Mouse (Mus musculus) kidney, embryonic 14.5 days (tissue): ENCODE measurements around the gene Ak5. TPM values are rescaled to one million over a fixed set of nuclear protein-coding genes. Genes with fewer than 3 reads are reported as not detected.

ENCODE experiments used
- ATAC-seq: fragments of 200-750 bp; cut with Nextera tagmentation; 2 replicates; pipeline ENCODE4 v1.8.0; 2017; ENCODE audit warnings: moderate number of reproducible peaks, mild to moderate bottlenecking, moderate TSS enrichment, moderate library complexity; ENCODE audit not compliant: low FRiP score, low TSS enrichment
- H3K27ac ChIP-seq: fragments of 300-500 bp; sonication (generic); 2 replicates; pipeline ENCODE4 v1.5.1; 2014; ENCODE audit warnings: low read depth, mild to moderate bottlenecking, low read length, moderate library complexity, mixed read lengths
- H3K27me3 ChIP-seq: fragments of 300-500 bp; sonication (generic); 2 replicates; pipeline ENCODE4 v1.6.1; 2014; ENCODE audit warnings: mild to moderate bottlenecking, low read length; ENCODE audit not compliant: control insufficient read depth, insufficient read depth
- H3K36me3 ChIP-seq: fragments of 300-500 bp; sonication (generic); 2 replicates; pipeline ENCODE4 v1.6.1; 2014; ENCODE audit warnings: low read length, mixed read lengths; ENCODE audit not compliant: control insufficient read depth, insufficient read depth
- H3K4me1 ChIP-seq: fragments of 300-500 bp; sonication (generic); 2 replicates; pipeline ENCODE4 v1.6.1; 2014; ENCODE audit warnings: low read length, mixed read lengths; ENCODE audit not compliant: control insufficient read depth, insufficient read depth
- H3K4me2 ChIP-seq: fragments of 300-500 bp; sonication (generic); replicated peaks from 2 replicates; pipeline ENCODE4 v1.6.1; 2014; ENCODE audit warnings: low read depth, mild to moderate bottlenecking, low read length
- H3K4me3 ChIP-seq: fragments of 300-500 bp; sonication (generic); 2 replicates; pipeline ENCODE4 v1.5.1; 2014; ENCODE audit warnings: mild to moderate bottlenecking, low read length
- H3K9ac ChIP-seq: fragments of 300-500 bp; sonication (generic); 2 replicates; pipeline ENCODE4 v1.6.1; 2014; ENCODE audit warnings: low read depth, mild to moderate bottlenecking, low read length, moderate library complexity
- H3K9me3 ChIP-seq: fragments of 300-500 bp; sonication (generic); 2 replicates; pipeline ENCODE4 v1.6.1; 2016; ENCODE audit warnings: low read length; ENCODE audit not compliant: control insufficient read depth
- WGBS: fragments of 180-500 bp; shearing (Covaris S2); extraction: QIAGEN DNeasy Blood & Tissue Kit; methylation state at CpG from one replicate; pipeline ENCODE4 v1.1.7; 2014; 5-methylcytosine and 5-hydroxymethylcytosine counted together
- polyA plus RNA-seq: library from polyadenylated mRNA; unstranded; fragments of >200 nt; fragmentation: Nextera tagmentation; extraction: Ambion mirVana; gene quantifications from 2 replicates; pipeline ENCODE4 v1.2.1, GENCODE M21; 2014

Ak5 gene
- polyA plus RNA-seq, 1 experiment from 2014 or later = 2.1 TPM

GRCm38 (mm10) chr3:152507900-152508299, 160.3 kb downstream of the Ak5 start:
- H3K27ac ChIP-seq = no peak overlapping the region
- H3K9ac ChIP-seq = no peak overlapping the region
- no peaks in the 10 kb centered on the region for H3K36me3 ChIP-seq
- 75% methylated on average over 8 of the region's 8 CpGs for WGBS
- no peak overlapping the region for H3K4me3 ChIP-seq
- H3K9me3 ChIP-seq = no peaks in the 10 kb centered on the region
- no peaks in the 10 kb centered on the region for H3K27me3 ChIP-seq
- no peaks in the 10 kb centered on the region for H3K4me1 ChIP-seq
- no peak overlapping the region for H3K4me2 ChIP-seq
- no peak for ATAC-seq

- Histone ChIP-seq H3K36me3 (no peaks in the 10 kb centered on the region), H3K4me2 (no peak overlapping the region), H3K27ac (no peak overlapping the region), H3K9me3 (no peaks in the 10 kb centered on the region), H3K9ac (no peak overlapping the region), H3K4me3 (no peak overlapping the region), H3K27me3 (no peaks in the 10 kb centered on the region), H3K4me1 (peaks cover 7% of the 10 kb centered on the region; the same call in 1 of the 2 replicates)
- no peak for ATAC-seq
- 89% methylated on average over 2 of the region's 2 CpGs for WGBS
Measured at GRCm38 (mm10) chr3:152498968-152499696, 169.0 kb downstream of the Ak5 start.

GRCm38 (mm10) chr3:152497842-152498241, 170.3 kb downstream of the Ak5 start:
- 82% methylated on average over 2 of the region's 2 CpGs for WGBS
- H3K9ac ChIP-seq = no peak overlapping the region
- H3K4me3 ChIP-seq = no peak overlapping the region
- no peaks in the 10 kb centered on the region for H3K27me3 ChIP-seq
- H3K4me2 ChIP-seq = no peak overlapping the region
- H3K9me3 ChIP-seq = no peaks in the 10 kb centered on the region
- ATAC-seq = no peak
- H3K36me3 ChIP-seq = no peaks in the 10 kb centered on the region
- no peak overlapping the region for H3K27ac ChIP-seq
- peaks cover 7% of the 10 kb centered on the region; the same call in 1 of the 2 replicates for H3K4me1 ChIP-seq

- no peaks in the 10 kb centered on the region for H3K27me3 ChIP-seq
- no peaks in the 10 kb centered on the region for H3K36me3 ChIP-seq
- H3K9me3 ChIP-seq = no peaks in the 10 kb centered on the region
- peaks cover 7% of the 10 kb centered on the region; the same call in 1 of the 2 replicates for H3K4me1 ChIP-seq
- 58% methylated on average over 7 of the region's 7 CpGs for WGBS
- no peak overlapping the region for H3K9ac ChIP-seq
- no peak overlapping the region for H3K27ac ChIP-seq
- H3K4me3 ChIP-seq = no peak overlapping the region
- no peak overlapping the region for H3K4me2 ChIP-seq
- ATAC-seq = no peak
Measured at GRCm38 (mm10) chr3:152497084-152497483, 171.1 kb downstream of the Ak5 start.

GRCm38 (mm10) chr3:152495415-152495898, 172.7 kb downstream of the Ak5 start:
- Histone ChIP-seq H3K27me3 (no peaks in the 10 kb centered on the region), H3K9ac (no peak overlapping the region), H3K36me3 (no peaks in the 10 kb centered on the region), H3K27ac (no peak overlapping the region), H3K4me2 (no peak overlapping the region), H3K4me3 (no peak overlapping the region), H3K4me1 (peaks cover 7% of the 10 kb centered on the region; the same call in 1 of the 2 replicates), H3K9me3 (no peaks in the 10 kb centered on the region)
- no peak; the same call in 1 of the 2 replicates for ATAC-seq
- WGBS = 80% methylated on average over 8 of the region's 8 CpGs

GRCm38 (mm10) chr3:152494667-152495360, 173.3 kb downstream of the Ak5 start:
- ATAC-seq = no peak
- no peak overlapping the region for H3K4me3 ChIP-seq
- 30% methylated on average over 12 of the region's 12 CpGs for WGBS

GRCm38 (mm10) chr3:152493813-152494212, 174.3 kb downstream of the Ak5 start:
- Histone ChIP-seq H3K27ac (no peak overlapping the region), H3K4me3 (no peak overlapping the region), H3K27me3 (no peaks in the 10 kb centered on the region), H3K36me3 (no peaks in the 10 kb centered on the region), H3K4me1 (peaks cover 7% of the 10 kb centered on the region; the same call in 1 of the 2 replicates), H3K9ac (no peak overlapping the region), H3K9me3 (no peaks in the 10 kb centered on the region), H3K4me2 (no peak overlapping the region)
- ATAC-seq = no peak
- WGBS = 89% methylated on average over 2 of the region's 2 CpGs

More at GRCm38 (mm10) chr3:152494667-152495360, 173.3 kb downstream of the Ak5 start:
- Histone ChIP-seq H3K27ac (no peak overlapping the region), H3K4me1 (peaks cover 7% of the 10 kb centered on the region; the same call in 1 of the 2 replicates), H3K36me3 (no peaks in the 10 kb centered on the region), H3K9ac (no peak overlapping the region), H3K9me3 (no peaks in the 10 kb centered on the region), H3K27me3 (no peaks in the 10 kb centered on the region), H3K4me2 (no peak overlapping the region)

- H3K4me3 ChIP-seq = no peak overlapping the region
- H3K27ac ChIP-seq = no peak overlapping the region
- no peak for ATAC-seq
- no peaks in the 10 kb centered on the region for H3K27me3 ChIP-seq
- H3K4me2 ChIP-seq = no peak overlapping the region
- H3K9ac ChIP-seq = no peak overlapping the region
- no peaks in the 10 kb centered on the region for H3K9me3 ChIP-seq
- 57% methylated on average over 6 of the region's 6 CpGs for WGBS
- peaks cover 4% of the 10 kb centered on the region; the same call in 1 of the 2 replicates for H3K4me1 ChIP-seq
- no peaks in the 10 kb centered on the region for H3K36me3 ChIP-seq
Measured at GRCm38 (mm10) chr3:152492241-152492640, 175.9 kb downstream of the Ak5 start.

- no peak for ATAC-seq
- no peaks in the 10 kb centered on the region for H3K36me3 ChIP-seq
- 86% methylated on average over 5 of the region's 5 CpGs for WGBS
- no peak overlapping the region for H3K27ac ChIP-seq
- H3K9me3 ChIP-seq = no peaks in the 10 kb centered on the region
- no peak overlapping the region for H3K9ac ChIP-seq
- no peaks in the 10 kb centered on the region for H3K27me3 ChIP-seq
- H3K4me1 ChIP-seq = no peaks in the 10 kb centered on the region
- no peak overlapping the region for H3K4me3 ChIP-seq
- no peak overlapping the region for H3K4me2 ChIP-seq
Measured at GRCm38 (mm10) chr3:152490423-152490822, 177.7 kb downstream of the Ak5 start.
